Mouse (Mus musculus): ENCODE results near the gene Tuba1c. TPM values are rescaled to one million over a fixed set of nuclear protein-coding genes. Genes with fewer than 3 reads are reported as not detected.

Tuba1c gene
- polyA plus RNA-seq, 1 experiment from 2014 or later: 142 TPM

- H3K27me3 ChIP-seq (ENCODE audit: control insufficient read depth, insufficient read depth, low read length): no peaks in the 10 kb centered on the region
- H3K9me3 ChIP-seq (ENCODE audit: control insufficient read depth, low read length): no peaks in the 10 kb centered on the region; the same call in 1 of the 2 replicates
- H3K4me2 ChIP-seq (ENCODE audit: low read depth, low read length, severe bottlenecking): no peak overlapping the region
- no peak overlapping the region for H3K9ac ChIP-seq (ENCODE audit: low read length)
- no peak overlapping the region for H3K4me3 ChIP-seq (ENCODE audit: low read depth, low read length)
- WGBS: 92% methylated on average over 5 of the region's 5 CpGs
- DNase-seq (ENCODE audit: low spot score): no peak
- no peaks in the 10 kb centered on the region for H3K36me3 ChIP-seq (ENCODE audit: control insufficient read depth, insufficient read depth, low read length)
- no peak overlapping the region for H3K27ac ChIP-seq (ENCODE audit: low read depth, low read length)
- ATAC-seq (replicated peaks; ENCODE audit: low FRiP score): no peak
- peaks cover 8% of the 10 kb centered on the region for H3K4me1 ChIP-seq (replicated peaks; ENCODE audit: control insufficient read depth, insufficient read depth, low read length)
These were observed 26.1 kb upstream of the Tuba1c start for GRCm38 (mm10) chr15:99003600-99003999.

GRCm38 (mm10) chr15:99008801-99009241 lies 20.9 kb upstream of the Tuba1c start:
- Histone ChIP-seq H3K9me3 (ENCODE audit: control insufficient read depth, low read length) (no peaks in the 10 kb centered on the region; the same call in 1 of the 2 replicates), H3K4me1 (replicated peaks; ENCODE audit: control insufficient read depth, insufficient read depth, low read length) (no peaks in the 10 kb centered on the region), H3K27ac (ENCODE audit: low read depth, low read length) (no peak overlapping the region), H3K4me3 (ENCODE audit: low read depth, low read length) (no peak overlapping the region), H3K36me3 (ENCODE audit: control insufficient read depth, insufficient read depth, low read length) (no peaks in the 10 kb centered on the region), H3K4me2 (ENCODE audit: low read depth, low read length, severe bottlenecking) (no peak overlapping the region), H3K9ac (ENCODE audit: low read length) (no peak overlapping the region), H3K27me3 (ENCODE audit: control insufficient read depth, insufficient read depth, low read length) (no peaks in the 10 kb centered on the region)
- ATAC-seq (replicated peaks; ENCODE audit: low FRiP score) (no peak), DNase-seq (ENCODE audit: low spot score) (no peak)
- whole genome bisulfite sequencing: 87% methylated on average over 6 of the region's 6 CpGs

DNA sequence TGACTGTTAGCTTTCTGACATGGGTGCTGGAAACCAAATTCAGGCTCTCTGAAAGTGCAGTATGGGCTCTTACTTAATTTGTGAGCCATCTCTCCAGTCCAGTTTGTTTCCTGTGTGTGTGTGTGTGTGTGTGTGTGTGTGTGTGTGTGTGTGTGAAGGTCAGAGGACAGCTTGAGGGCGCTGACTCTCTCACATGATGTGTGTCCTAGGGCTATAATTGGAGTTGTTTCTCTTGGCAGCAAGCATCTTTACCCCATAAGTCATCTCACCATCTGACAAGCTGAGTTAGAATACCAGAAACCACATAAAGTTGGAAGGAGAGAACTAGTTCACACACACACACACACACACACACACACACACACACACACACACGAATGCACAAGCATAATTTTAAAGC lies 18.8 kb upstream of the Tuba1c start:
- Histone ChIP-seq H3K4me1 (replicated peaks; ENCODE audit: control insufficient read depth, insufficient read depth, low read length) (no peaks in the 10 kb centered on the region), H3K4me2 (ENCODE audit: low read depth, low read length, severe bottlenecking) (no peak overlapping the region), H3K27me3 (ENCODE audit: control insufficient read depth, insufficient read depth, low read length) (no peaks in the 10 kb centered on the region), H3K9ac (ENCODE audit: low read length) (no peak overlapping the region), H3K9me3 (ENCODE audit: control insufficient read depth, low read length) (no peaks in the 10 kb centered on the region), H3K27ac (ENCODE audit: low read depth, low read length) (no peak overlapping the region), H3K36me3 (ENCODE audit: control insufficient read depth, insufficient read depth, low read length) (no peaks in the 10 kb centered on the region), H3K4me3 (ENCODE audit: low read depth, low read length) (no peak overlapping the region)
- no peak for DNase-seq (ENCODE audit: low spot score)
- 89% methylated on average over 2 of the region's 2 CpGs for WGBS
- no peak for ATAC-seq (replicated peaks; ENCODE audit: low FRiP score)

GRCm38 (mm10) chr15:99011946-99012345 lies 17.7 kb upstream of the Tuba1c start:
- 90% methylated on average over 3 of the region's 3 CpGs for WGBS
- DNase-seq (ENCODE audit: low spot score) (no peak), ATAC-seq (replicated peaks; ENCODE audit: low FRiP score) (no peak)
- Histone ChIP-seq H3K36me3 (ENCODE audit: control insufficient read depth, insufficient read depth, low read length) (no peaks in the 10 kb centered on the region), H3K9ac (ENCODE audit: low read length) (no peak overlapping the region), H3K4me2 (ENCODE audit: low read depth, low read length, severe bottlenecking) (no peak overlapping the region), H3K27me3 (ENCODE audit: control insufficient read depth, insufficient read depth, low read length) (no peaks in the 10 kb centered on the region), H3K4me3 (ENCODE audit: low read depth, low read length) (no peak overlapping the region), H3K4me1 (replicated peaks; ENCODE audit: control insufficient read depth, insufficient read depth, low read length) (no peaks in the 10 kb centered on the region), H3K27ac (ENCODE audit: low read depth, low read length) (no peak overlapping the region), H3K9me3 (ENCODE audit: control insufficient read depth, low read length) (no peaks in the 10 kb centered on the region)

DNA sequence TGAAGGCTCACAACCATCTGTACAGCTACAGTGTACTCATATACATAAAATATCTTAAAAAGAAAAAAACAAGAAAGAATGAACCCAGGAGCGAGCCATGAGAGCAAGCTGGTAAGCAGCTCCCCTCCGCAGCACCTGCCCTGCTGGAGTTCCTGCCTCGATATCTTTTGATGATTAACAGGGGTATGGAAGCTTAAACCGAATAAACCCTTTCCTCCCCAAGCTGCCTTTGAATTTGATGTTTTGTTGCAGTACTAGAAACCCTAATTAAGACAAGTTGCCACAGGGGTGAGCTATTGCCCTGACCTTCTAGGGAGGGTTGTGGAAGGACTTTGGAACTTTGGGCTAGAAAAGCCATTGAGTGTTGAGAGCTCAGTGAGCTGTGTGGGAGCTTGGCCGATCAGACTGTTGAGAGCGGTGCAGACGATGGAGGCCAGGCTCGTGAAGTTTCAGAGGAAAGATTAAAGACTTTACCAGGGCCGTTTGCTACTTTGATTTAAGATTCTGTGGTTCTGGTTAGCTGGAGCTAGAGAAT lies 15.1 kb upstream of the Tuba1c start:
- Histone ChIP-seq H3K4me2 (ENCODE audit: low read depth, low read length, severe bottlenecking) (no peak overlapping the region), H3K4me3 (ENCODE audit: low read depth, low read length) (no peak overlapping the region), H3K27me3 (ENCODE audit: control insufficient read depth, insufficient read depth, low read length) (no peaks in the 10 kb centered on the region), H3K4me1 (replicated peaks; ENCODE audit: control insufficient read depth, insufficient read depth, low read length) (no peaks in the 10 kb centered on the region), H3K36me3 (ENCODE audit: control insufficient read depth, insufficient read depth, low read length) (no peaks in the 10 kb centered on the region), H3K27ac (ENCODE audit: low read depth, low read length) (no peak overlapping the region), H3K9me3 (ENCODE audit: control insufficient read depth, low read length) (no peaks in the 10 kb centered on the region), H3K9ac (ENCODE audit: low read length) (no peak overlapping the region)
- DNase-seq (ENCODE audit: low spot score) (no peak), ATAC-seq (replicated peaks; ENCODE audit: low FRiP score) (no peak)
- 69% methylated on average over 9 of the region's 9 CpGs for WGBS

DNA sequence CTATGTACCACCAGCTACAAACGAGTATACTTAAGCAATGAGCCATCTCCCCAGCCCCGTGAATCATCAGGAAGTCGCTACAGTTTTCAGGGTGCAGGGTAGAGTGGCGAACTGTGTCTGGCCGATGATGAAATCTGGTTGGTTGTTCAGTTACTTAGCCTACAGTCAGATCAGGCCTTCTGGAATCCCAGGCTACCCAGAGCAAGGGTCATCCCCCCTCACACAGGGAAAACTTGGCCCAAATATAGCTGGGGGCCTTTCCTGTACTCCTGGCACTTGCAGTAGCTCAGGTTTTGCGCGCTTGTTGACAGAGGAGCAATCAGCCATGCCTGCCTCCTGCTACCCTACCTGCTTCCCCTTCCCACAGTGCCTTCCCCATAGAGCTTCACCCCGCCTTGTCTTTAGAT lies 12.3 kb upstream of the Tuba1c start:
- ATAC-seq (replicated peaks; ENCODE audit: low FRiP score): no peak
- Histone ChIP-seq H3K9me3 (ENCODE audit: control insufficient read depth, low read length) (no peaks in the 10 kb centered on the region), H3K9ac (ENCODE audit: low read length) (no peak overlapping the region), H3K27ac (ENCODE audit: low read depth, low read length) (no peak overlapping the region), H3K4me2 (ENCODE audit: low read depth, low read length, severe bottlenecking) (no peak overlapping the region), H3K4me3 (ENCODE audit: low read depth, low read length) (no peak overlapping the region), H3K27me3 (ENCODE audit: control insufficient read depth, insufficient read depth, low read length) (no peaks in the 10 kb centered on the region), H3K4me1 (replicated peaks; ENCODE audit: control insufficient read depth, insufficient read depth, low read length) (no peaks in the 10 kb centered on the region), H3K36me3 (ENCODE audit: control insufficient read depth, insufficient read depth, low read length) (no peaks in the 10 kb centered on the region)
- no peak for DNase-seq (ENCODE audit: low spot score)
- WGBS: 87% methylated on average over 8 of the region's 8 CpGs

- Histone ChIP-seq H3K9me3 (ENCODE audit: control insufficient read depth, low read length) (no peaks in the 10 kb centered on the region), H3K36me3 (ENCODE audit: control insufficient read depth, insufficient read depth, low read length) (no peaks in the 10 kb centered on the region), H3K9ac (ENCODE audit: low read length) (no peak overlapping the region), H3K27me3 (ENCODE audit: control insufficient read depth, insufficient read depth, low read length) (no peaks in the 10 kb centered on the region), H3K4me1 (replicated peaks; ENCODE audit: control insufficient read depth, insufficient read depth, low read length) (no peaks in the 10 kb centered on the region), H3K4me2 (ENCODE audit: low read depth, low read length, severe bottlenecking) (no peak overlapping the region), H3K4me3 (ENCODE audit: low read depth, low read length) (no peak overlapping the region), H3K27ac (ENCODE audit: low read depth, low read length) (no peak overlapping the region)
- DNase-seq (ENCODE audit: low spot score): no peak
- no peak for ATAC-seq (replicated peaks; ENCODE audit: low FRiP score)
- WGBS: 65% methylated on average over 9 of the region's 9 CpGs
These were observed 11.7 kb upstream of the Tuba1c start for GRCm38 (mm10) chr15:99017986-99018385.

DNA sequence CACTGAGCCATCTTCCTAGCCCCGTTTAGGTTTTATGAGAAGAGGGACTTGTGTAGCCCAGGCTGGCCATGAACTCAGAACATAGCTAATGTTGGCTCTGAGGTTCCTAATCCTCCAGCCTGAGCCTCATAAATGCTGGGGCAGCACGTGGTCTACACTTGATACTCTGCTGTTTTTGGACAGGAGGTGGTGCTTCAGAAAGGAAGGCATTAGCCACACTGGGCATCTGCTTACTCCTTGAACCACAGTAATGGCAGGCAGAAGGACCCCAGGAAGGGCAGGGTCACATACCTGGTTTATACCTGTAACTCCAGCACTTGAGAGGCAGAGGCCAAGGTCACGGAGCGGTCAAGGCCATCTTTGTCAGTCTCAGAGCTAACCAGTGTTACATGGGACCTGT lies 11.1 kb upstream of the Tuba1c start:
- H3K4me1 ChIP-seq (replicated peaks; ENCODE audit: control insufficient read depth, insufficient read depth, low read length): no peaks in the 10 kb centered on the region
- ATAC-seq (replicated peaks; ENCODE audit: low FRiP score): no peak
- 89% methylated on average over 4 of the region's 4 CpGs for WGBS

DNA sequence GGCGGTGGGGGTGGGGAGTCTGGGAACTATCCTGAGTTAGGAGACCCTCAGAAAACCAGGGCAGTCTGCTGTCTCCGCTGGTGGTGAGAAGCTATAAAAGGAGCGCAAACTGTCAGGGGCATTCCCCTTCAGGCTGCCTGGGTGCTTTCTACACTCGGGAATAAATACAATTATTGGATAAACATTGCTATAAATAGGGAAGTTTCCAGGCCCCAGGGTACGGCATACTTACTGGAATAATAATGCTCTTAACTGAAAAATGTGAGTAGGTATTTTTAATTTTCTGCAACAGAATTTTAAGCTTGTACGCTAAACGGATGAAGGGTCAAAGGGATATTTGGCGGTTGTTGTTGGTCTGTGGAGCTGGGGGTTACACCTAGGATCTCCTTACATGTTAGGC lies 10.3 kb upstream of the Tuba1c start:
- no peak overlapping the region for H3K27ac ChIP-seq (ENCODE audit: low read depth, low read length)
- no peaks in the 10 kb centered on the region for H3K4me1 ChIP-seq (replicated peaks; ENCODE audit: control insufficient read depth, insufficient read depth, low read length)
- H3K4me2 ChIP-seq (ENCODE audit: low read depth, low read length, severe bottlenecking): no peak overlapping the region
- H3K36me3 ChIP-seq (ENCODE audit: control insufficient read depth, insufficient read depth, low read length): no peaks in the 10 kb centered on the region
- 61% methylated on average over 8 of the region's 8 CpGs for WGBS
- no peak overlapping the region for H3K9ac ChIP-seq (ENCODE audit: low read length)
- no peaks in the 10 kb centered on the region for H3K9me3 ChIP-seq (ENCODE audit: control insufficient read depth, low read length)
- no peaks in the 10 kb centered on the region for H3K27me3 ChIP-seq (ENCODE audit: control insufficient read depth, insufficient read depth, low read length)
- H3K4me3 ChIP-seq (ENCODE audit: low read depth, low read length): no peak overlapping the region
- ATAC-seq (replicated peaks; ENCODE audit: low FRiP score) (no peak), DNase-seq (ENCODE audit: low spot score) (no peak)

More for the DNA sequence above, 11.1 kb upstream of the Tuba1c start:
- no peak overlapping the region for H3K4me2 ChIP-seq (ENCODE audit: low read depth, low read length, severe bottlenecking)
- H3K36me3 ChIP-seq (ENCODE audit: control insufficient read depth, insufficient read depth, low read length): no peaks in the 10 kb centered on the region
- H3K27me3 ChIP-seq (ENCODE audit: control insufficient read depth, insufficient read depth, low read length): no peaks in the 10 kb centered on the region
- DNase-seq (ENCODE audit: low spot score): no peak
- no peaks in the 10 kb centered on the region for H3K9me3 ChIP-seq (ENCODE audit: control insufficient read depth, low read length)
- no peak overlapping the region for H3K4me3 ChIP-seq (ENCODE audit: low read depth, low read length)
- H3K9ac ChIP-seq (ENCODE audit: low read length): no peak overlapping the region
- H3K27ac ChIP-seq (ENCODE audit: low read depth, low read length): no peak overlapping the region
